Mouse (Mus musculus): ENCODE data around the gene Snx7. TPM values are rescaled to one million over a fixed set of nuclear protein-coding genes. Genes with fewer than 3 reads are reported as not detected.

Gene Snx7
- polyA plus RNA-seq, 1 experiment from 2014 or later: 15.3 TPM

Small RNA genes lying within 50 kb of the gene (microRNA-seq; reads per million reads assigned to microRNA genes)
- gene Gm24811: not detected
